Mouse (Mus musculus): ENCODE measurements at regions not wholly inside any gene's neighbourhood (a gene's known extent, or its start where the extent isn't known, plus 50 kb on each side); places are given as distances from the start of the nearest gene placed in this dataset.

- no peak for DNase-seq (ENCODE audit: low read depth, low spot score)
Observed at GRCm38 (mm10) chr2:178992334-178993116, 449.7 kb upstream of the Cdh4 start.

GRCm38 (mm10) chr2:178997921-178998320, 444.3 kb upstream of the Cdh4 start:
- no peak for DNase-seq (ENCODE audit: low read depth, low spot score)

GRCm38 (mm10) chr2:179000448-179001081, 441.7 kb upstream of the Cdh4 start:
- DNase-seq (ENCODE audit: low read depth, low spot score) = no peak

GRCm38 (mm10) chr2:179007766-179008165, 434.5 kb upstream of the Cdh4 start:
- no peak for DNase-seq (ENCODE audit: low read depth, low spot score)

GRCm38 (mm10) chr2:179013891-179014593, 428.2 kb upstream of the Cdh4 start:
- DNase-seq (ENCODE audit: low read depth, low spot score) = no peak

- no peak for DNase-seq (ENCODE audit: low read depth, low spot score)
Observed at GRCm38 (mm10) chr2:179022675-179023194, 419.5 kb upstream of the Cdh4 start.

GRCm38 (mm10) chr2:179024225-179024624, 418.0 kb upstream of the Cdh4 start:
- no peak for DNase-seq (ENCODE audit: low read depth, low spot score)

GRCm38 (mm10) chr2:179033171-179033570, 409.1 kb upstream of the Cdh4 start:
- DNase-seq (ENCODE audit: low read depth, low spot score) = no peak

- no peak for DNase-seq (ENCODE audit: low read depth, low spot score)
Observed at GRCm38 (mm10) chr2:179035446-179035845, 406.8 kb upstream of the Cdh4 start.

GRCm38 (mm10) chr2:179039697-179040096, 402.5 kb upstream of the Cdh4 start:
- no peak for DNase-seq (ENCODE audit: low read depth, low spot score)

- DNase-seq (ENCODE audit: low read depth, low spot score) = no peak
Observed at GRCm38 (mm10) chr2:179043671-179044070, 398.6 kb upstream of the Cdh4 start.

- DNase-seq (ENCODE audit: low read depth, low spot score) = no peak
Observed at GRCm38 (mm10) chr2:179045361-179045760, 396.9 kb upstream of the Cdh4 start.

GRCm38 (mm10) chr2:179054441-179054840, 387.8 kb upstream of the Cdh4 start:
- DNase-seq (ENCODE audit: low read depth, low spot score) = no peak

GRCm38 (mm10) chr2:179064616-179065015, 377.6 kb upstream of the Cdh4 start:
- DNase-seq (ENCODE audit: low read depth, low spot score) = no peak

GRCm38 (mm10) chr2:179069520-179069919, 372.7 kb upstream of the Cdh4 start:
- no peak for DNase-seq (ENCODE audit: low read depth, low spot score)

GRCm38 (mm10) chr2:179070346-179070745, 371.9 kb upstream of the Cdh4 start:
- DNase-seq (ENCODE audit: low read depth, low spot score) = no peak

- DNase-seq (ENCODE audit: low read depth, low spot score) = no peak
Observed at GRCm38 (mm10) chr2:179080462-179081274, 361.6 kb upstream of the Cdh4 start.

- no peak for DNase-seq (ENCODE audit: low read depth, low spot score)
Observed at GRCm38 (mm10) chr2:179086915-179087314, 355.3 kb upstream of the Cdh4 start.

GRCm38 (mm10) chr2:179091480-179091879, 350.8 kb upstream of the Cdh4 start:
- no peak for DNase-seq (ENCODE audit: low read depth, low spot score)

- DNase-seq (ENCODE audit: low read depth, low spot score) = no peak
Observed at GRCm38 (mm10) chr2:179093996-179094395, 348.2 kb upstream of the Cdh4 start.

GRCm38 (mm10) chr2:179095981-179096380, 346.2 kb upstream of the Cdh4 start:
- no peak for DNase-seq (ENCODE audit: low read depth, low spot score)
